Mouse (Mus musculus) spleen, postnatal 4 days (tissue): ENCODE data around the gene Hdhd5.

Source experiments
- DNase-seq, 2 experiments: peaks; one replicate each; pipeline ENCODE4 v3.0.0; 2022; ENCODE audit warnings: low spot score in 2 of 2

Hdhd5 gene

DNA sequence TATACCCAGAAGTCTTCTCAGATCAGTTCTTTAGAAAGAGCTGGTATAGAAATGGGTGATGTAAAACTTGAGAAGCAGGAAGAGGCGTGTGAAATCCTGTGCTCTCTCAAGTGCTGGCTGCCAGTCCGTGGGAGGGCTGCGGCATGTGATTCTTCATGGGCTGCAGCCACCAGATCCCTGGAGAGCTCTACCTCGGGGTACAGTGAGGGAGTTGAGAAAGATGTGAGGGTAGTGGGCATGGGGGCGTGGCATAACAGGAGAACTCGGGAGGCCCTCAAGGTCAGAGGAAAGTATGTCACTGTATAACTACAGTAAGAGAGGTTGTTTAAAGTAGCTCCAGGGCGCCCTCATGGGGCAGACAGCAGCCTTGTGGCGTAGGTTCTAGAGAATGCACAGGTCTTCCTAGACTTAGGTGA lies 47.9 kb downstream of the Hdhd5 start:
- peak; percentile 62 to 82 for DNase-seq

DNA sequence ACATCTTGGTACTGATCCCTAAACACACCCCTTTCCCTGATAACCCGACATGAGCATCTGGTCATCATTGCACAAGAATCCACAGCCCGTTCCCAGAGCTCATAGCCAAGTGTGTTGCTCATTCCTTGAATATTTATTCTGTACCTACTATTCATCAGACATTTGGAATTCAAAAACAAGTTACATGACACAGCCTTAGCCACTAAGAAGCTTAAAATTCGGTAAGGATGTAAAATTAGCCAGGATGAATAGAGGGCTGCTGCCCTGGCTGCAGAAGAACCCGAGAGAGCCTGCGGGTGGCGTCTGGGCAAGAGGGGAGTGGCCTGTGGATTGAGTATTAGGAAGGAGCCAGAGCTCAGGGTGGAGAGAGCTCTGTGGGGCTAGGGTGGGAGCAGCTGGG lies 48.4 kb downstream of the Hdhd5 start:
- no peak for DNase-seq

DNA sequence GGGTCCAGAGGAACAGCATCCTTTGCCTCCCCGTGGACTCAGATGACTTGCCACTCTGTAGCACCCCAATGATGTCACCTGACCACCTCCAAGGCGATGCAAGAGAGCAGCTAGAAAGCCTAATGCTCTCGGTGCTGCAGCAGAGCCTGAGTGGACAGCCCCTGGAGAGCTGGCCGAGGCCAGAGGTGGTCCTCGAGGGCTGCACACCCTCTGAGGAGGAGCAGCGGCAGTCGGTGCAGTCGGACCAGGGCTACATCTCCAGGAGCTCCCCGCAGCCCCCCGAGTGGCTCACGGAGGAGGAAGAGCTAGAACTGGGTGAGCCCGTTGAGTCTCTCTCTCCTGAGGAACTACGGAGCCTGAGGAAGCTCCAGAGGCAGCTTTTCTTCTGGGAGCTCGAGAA lies 49.1 kb downstream of the Hdhd5 start:
- no peak for DNase-seq

DNA sequence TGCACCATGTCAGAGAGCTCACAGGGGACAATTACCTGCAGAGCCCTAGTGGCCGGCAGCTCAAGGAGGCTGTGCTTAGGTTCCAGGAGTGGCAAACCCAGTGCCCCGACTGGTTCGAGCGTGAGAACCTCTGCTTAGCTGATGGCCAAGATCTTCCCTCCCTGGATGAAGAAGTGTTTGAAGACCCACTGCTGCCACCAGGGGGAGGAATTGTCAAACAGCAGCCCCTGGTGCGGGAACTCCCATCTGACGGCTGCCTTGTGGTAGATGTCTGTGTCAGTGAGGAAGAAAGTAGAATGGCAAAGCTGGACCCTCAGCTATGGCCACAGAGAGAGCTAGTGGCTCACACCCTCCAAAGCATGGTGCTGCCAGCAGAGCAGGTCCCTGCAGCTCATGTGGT lies 49.6 kb downstream of the Hdhd5 start:
- DNase-seq = peak in 1 of 2 experiments; percentile 43

DNA sequence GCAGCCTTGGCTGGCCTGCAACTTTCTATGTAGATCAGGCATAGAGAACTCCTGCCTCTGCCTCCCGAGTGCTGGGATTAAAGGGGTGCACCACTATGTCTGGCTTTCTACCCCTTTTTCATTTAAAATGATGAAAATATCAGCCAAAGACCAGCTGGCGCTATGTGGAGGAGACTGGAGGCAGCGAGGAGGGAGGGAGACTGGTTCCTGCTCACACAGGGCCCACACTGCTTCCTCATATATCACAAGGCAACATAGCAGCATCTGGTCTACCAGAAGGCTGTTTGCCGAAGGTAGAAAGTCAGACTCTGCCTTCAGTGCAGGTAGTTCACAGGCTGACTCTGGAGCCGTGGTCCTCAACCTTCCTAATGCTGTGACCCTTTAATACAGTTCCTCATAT lies 50.8 kb downstream of the Hdhd5 start:
- DNase-seq = no peak

DNA sequence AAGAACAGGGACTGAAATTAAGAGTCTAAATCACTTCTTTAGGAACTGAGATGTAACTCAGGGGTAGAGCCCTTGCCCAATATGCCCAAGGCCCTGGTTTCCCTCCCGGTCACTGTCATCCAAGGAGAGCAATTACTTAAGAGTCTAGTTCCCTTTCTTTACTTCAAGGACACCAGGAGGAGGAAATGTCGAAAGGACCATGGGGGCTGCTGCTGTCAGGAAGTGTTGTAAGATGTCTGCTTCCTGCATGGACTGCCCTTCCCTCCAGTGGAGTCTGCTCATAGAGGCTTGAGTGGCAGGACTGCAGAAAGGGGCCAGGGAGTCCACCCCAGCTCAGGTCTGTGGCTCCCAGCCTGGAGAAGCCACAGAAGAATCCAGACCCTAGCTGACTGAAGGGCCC lies 51.8 kb downstream of the Hdhd5 start:
- peak in 1 of 2 experiments; percentile 23 for DNase-seq

DNA sequence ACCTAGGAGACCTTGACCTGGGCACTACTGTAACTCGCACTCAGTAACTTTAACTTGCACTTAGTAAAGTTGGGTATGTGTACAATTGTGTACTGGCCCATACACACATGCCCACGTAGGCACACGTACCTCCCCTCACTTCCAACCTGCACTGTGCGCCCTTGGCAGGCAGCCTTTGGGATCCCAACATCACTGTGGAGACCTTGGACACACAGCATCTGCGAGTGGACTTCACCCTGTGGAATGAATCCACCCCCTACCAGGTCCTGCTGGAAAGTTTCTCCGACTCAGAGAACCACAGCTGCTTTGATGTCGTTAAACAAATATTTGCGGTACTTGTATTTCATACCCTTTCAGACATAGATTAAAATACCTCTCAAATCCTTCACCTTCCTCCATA lies 55.8 kb downstream of the Hdhd5 start:
- DNase-seq = no peak

DNA sequence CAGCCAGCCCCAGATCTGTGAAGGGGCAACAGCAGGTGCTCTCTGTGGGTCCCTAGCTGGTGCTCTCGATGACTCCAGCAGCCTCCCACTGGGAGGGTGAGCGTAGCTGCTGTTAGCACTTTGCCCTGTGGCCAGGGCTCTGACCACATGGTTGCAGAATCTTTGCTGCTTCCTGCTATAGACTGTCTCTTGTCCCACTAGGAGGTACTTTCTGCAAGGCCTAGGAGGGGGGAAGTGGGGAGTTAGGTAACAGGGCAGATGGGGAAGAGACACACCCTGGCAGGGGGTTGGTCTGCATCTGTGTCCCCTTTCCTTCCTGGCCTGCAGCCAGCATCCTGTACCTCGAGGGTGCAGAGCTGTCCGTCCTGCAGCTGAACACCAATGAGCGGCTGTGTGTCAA lies 57.7 kb downstream of the Hdhd5 start:
- peak; percentile 66 to 79 for DNase-seq

DNA sequence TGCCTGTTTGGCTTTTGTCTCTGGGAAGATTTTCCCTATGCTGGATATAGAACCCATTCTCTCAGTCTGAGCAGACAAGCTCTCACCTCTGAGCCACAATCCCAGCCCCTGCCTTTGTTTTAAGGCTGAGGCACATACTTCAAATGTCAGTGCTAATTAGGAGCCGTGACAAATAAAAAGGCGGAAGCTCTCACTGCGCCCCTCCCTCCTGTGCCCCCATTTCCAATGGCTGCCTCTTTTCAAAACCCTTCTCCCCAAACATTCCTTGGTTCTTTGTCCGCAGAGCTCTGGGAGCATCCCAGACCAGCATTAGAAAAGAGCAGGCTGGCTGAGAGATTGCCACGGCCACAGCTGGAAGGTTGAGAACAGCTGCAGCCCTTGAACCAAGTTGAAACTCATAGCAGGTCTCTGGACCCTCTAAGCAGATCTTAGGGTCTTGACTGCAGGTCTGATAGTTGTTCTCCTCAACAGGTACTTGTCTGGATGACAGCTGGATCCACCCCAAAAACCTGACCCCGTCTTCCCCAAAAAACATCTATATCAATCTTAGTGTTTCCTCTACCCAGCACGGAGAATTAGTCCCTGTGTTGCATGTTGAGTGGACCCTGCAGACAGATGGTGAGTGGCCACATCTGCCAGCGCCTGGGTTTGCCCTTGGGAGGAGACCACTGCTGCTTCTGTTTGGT lies 58.5 kb downstream of the Hdhd5 start:
- no peak for DNase-seq

DNA sequence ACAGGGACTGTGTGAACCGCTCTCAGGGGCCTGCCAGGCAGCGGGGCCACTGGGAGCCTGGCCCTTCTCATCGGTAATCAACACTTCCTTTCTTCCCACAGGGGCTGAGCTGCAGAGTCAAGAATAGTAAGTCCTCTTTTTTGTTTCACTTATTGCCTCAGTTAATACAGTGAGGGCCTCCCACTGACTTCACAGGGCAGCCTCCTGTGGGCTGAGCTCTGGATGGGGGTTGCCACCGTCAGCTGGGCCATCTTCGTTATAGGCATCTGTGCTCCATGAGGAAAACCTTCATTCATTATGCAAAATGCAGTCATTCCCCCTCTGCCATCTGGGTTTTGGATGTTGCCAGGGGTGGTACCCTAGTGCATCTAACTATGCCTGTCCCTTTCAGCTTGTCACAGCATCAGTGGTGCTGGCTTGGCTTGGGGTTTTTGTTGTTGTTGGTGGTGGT lies 59.1 kb downstream of the Hdhd5 start:
- DNase-seq = no peak

DNA sequence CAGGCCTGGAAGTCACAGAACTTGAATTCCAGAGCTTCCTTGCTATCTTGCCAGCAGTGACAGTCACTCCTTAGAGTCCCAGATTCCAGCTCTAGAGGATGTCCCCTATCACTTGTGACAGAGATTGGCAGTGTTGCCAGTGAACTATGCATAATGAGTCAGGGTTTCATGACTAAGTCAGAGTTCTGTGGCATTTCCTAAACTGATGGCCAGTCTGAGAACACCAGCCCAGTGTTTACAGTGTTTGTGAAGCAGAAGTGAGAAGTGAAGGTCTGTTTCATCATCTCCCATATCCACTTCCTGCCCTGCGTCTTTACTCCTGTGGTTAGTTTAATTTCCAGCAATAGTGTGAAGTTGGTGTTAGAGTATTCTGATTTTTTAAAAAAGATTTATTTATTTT lies 60.5 kb downstream of the Hdhd5 start:
- DNase-seq = no peak

DNA sequence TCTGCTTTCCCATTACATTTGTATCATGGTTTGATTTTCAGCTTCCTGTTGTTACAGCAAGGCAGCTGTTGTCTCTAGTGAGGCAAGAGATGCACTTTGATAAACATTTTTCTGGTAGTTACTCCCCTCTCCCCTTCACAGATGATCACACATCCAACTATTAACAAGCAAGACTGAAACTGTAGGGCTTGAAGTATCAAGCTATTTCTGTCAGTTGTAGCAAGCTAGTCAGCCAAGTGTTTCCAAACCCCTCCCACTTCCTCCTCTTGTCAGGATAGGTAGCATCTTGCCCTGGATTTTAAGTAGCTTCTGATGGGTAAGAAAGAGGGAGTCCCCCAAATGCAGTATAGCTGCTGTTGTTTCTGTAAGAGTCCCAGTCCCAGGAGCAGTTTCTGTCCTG lies 61.3 kb downstream of the Hdhd5 start:
- no peak for DNase-seq

DNA sequence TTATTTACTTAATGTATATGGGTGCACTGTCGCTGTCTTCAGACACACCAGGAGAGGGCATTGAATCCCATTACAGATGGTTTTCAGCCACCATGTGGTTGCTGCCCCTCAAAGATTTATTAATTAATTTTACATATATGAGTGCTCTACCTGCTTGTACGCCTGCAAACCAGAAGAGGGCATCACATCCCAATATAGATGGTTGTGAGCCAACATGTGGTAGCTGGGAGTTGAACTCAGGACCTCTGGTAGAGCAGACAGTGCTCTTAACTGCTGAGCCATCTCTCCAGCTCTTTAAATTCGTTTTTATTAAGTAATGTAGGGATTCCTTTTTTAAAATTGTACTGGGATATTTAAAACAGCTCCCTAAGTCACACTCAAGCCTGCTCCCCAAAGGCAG lies 61.9 kb downstream of the Hdhd5 start:
- DNase-seq = no peak

DNA sequence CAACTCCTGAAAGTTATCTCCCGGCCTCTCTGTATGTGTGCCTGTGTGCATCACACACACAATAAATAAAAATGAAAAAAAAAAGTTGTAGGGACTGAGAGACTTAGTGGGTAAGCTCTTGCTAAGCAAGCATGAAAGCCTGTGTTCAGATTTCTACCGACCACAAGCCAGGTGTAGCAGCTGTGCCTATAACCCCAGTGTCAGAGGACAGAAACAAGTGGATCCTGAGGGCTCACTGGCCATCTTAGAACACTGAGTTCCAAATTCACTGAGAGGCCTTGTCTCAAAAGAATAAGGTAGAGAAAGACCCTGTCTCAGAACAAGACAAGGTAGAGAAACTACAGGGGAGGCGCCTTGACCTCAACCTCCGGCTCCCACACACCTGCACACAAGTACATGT lies 62.9 kb downstream of the Hdhd5 start:
- DNase-seq = no peak

DNA sequence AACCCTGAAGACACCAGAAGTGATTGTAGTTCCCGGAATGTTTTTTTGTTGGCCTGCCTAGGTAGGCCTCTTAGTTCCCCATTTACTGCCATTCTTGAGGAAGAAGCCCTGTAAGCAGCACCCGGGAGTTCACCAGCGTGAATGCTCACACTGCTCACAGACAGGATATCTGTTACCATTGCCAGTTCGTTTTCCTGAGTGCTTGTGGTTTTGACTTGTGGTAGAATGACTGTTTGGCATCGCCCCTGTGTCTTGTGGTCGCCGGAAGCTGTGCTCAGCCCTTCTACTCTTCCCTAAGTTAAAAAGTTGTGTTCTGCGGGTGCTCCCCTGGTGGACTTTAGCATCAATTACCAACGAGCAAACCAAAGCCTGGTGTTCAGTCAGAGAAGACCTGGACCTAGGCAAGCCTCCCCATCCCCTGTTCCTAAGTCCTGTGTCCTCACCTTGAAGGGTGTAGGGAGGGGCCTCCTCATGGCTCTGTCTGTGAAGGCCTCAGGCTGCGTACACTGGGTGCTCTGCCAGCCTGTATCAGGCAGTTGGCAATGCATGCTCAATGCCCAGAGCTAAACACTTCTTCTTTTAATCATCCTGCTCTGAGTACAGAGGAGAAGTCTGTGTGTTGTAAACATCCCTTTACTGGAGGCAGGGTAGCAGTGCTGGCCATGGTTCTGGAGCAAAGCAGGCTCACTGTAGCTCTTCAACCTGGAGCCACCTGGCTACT lies 64.3 kb downstream of the Hdhd5 start:
- DNase-seq = peak in 1 of 2 experiments; percentile 49

DNA sequence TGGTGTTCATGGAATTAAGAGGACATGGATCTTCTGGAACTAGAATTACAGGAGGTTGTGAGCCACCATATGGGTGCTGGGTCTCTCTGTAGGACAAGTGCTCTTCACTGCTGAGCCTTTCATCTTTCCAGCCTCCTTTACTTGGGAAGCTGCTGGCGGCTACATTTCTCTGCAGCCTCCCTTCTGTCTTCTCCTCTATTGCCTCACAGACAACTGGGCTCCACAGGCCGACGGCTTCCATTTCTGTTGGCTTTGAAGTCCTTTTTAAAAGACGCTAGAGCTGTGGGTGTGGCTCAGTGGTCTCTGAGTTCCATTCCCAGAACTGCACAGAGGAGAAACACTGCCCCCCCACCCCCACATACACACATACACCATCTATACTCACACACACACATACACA lies 65.7 kb downstream of the Hdhd5 start:
- DNase-seq = peak in 1 of 2 experiments; percentile 53

DNA sequence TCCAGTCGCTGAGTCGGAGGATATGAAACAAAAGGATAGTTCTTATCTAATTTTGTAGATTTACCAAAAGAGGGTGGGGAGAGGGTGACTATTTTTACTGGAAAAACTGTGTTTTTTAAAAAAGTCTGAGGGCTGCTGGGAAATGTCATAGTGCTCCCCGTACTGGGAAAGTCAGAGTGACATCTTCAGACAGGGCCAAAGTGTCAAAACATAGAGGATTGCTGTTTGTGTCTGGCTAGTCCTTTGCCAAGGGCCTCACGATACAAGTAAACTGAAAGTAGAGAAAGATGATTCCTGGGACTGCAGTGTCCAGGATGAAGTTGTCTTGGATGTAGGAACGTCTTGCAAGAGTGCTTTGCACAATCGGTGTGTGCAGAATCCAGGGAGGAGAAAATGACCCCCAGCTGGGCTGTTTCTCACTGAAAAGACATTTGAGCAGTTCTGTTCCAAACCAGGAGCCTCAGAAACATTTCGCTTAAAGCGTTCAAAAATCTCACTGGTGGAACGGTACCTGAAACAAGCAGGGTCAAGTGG lies 66.6 kb downstream of the Hdhd5 start:
- peak in 1 of 2 experiments; percentile 58 for DNase-seq

DNA sequence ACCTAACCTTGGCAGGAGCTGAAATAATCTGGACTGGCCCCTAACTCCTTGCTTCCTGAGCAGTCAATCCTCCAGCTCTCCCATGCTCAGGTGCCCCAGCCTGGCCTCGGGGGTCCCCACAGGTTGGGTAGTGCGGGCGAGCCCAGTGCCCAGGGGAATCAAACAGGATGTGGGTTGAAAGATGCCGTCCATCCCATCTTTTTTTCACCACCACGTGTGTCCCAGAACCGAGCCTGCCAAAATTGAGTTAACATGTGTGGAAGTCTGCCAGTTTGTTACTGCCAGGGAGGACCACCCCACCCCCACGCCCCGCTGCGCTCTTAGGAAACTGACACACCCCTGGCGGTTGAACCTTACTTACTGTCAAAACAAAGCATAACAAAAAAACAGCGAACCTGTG lies 67.2 kb downstream of the Hdhd5 start:
- DNase-seq = peak; percentile 51 to 75

DNA sequence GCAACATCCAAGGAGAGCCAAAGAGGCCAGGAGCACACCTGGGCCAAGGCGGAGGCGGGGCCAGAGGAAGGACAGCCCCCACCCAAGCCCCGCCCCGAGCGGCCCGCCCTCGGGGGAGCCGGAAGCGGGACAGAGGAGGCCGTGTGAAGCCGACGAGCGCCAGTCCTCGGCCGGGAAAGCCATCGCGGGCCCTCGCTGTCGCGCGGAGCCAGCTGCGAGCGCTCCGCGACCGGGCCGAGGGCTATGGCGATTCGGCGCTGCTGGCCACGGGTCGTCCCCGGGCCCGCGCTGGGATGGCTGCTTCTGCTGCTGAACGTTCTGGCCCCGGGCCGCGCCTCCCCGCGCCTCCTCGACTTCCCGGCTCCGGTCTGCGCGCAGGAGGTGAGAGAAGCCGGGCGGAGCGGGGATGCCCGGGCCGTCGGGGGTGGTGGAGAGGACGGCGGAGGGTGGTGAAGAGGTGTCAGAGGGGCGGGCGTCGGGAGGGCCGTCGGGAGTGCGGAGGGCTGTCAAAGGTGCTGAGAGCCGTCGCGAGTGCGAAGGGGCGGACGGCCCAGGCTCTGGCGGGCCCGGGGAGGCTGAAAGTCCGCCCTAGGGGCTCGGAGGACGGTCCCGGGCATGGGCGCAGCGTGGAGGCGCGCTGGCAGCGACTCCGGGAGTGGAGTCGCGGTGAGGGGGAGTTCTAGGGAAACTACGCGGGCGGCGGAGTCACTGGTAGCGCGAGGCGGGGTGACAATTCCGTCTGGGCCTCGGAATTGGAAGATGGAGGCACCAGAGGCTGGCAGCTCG lies 67.8 kb downstream of the Hdhd5 start, which contains the start of gene Il17ra:
Gene Il17ra (plus strand): TSS at position 162 of the 786 bp plus-strand sequence.
- DNase-seq = peak; percentile 87 to 93

DNA sequence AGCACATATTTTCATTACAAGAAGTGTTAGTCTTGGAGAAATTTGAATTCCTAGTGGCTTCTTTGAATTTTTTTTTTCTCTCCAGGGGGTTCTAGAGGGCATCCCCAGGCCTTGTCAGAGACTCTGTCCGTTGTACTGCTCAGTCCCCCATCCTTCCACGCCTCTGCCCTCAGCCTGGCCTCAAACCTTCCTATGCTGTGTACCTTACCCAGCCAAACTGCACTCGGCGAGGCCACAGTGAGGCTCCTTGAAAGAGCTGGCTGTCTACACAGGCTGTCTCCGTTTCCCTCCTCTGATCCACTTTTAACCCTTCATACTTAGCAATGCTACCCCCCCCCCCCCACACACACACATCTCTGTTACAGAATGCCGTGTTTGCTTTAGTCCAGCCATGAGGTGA lies 68.9 kb downstream of the Hdhd5 start:
- peak in 1 of 2 experiments; percentile 57 for DNase-seq

DNA sequence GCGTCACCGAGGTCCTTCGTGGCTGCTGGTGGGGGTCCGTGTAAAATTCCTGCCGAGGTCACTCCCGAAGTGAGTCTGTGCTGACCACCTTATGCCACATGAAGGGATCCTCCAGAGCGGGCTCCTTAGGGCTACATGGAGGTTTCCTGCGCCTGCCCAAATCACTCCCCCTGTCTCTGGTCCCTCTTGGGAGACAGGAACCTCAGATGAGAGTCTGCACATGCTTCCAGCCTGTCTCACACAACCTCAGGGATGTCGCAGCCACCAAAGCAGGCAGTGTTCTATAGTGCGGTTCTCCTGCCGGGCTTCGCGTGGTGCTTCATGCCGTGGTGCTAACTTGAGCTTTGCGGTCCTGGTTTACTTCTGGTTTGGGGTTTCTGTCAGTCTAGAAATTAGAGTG lies 69.9 kb downstream of the Hdhd5 start:
- DNase-seq = peak in 1 of 2 experiments; percentile 60
